19 mouse cellular contexts compared by ENCODE assay signal in genomic region chr16:31035651-31036245, GRCm38 (mm10). TPM values are rescaled to one million over a fixed set of nuclear protein-coding genes. Genes with fewer than 3 reads are reported as not detected.
DNase-seq lines count a peak whose midpoint lies in the region; ATAC-seq and TF ChIP-seq lines count a peak whose summit lies in the region.
"Had no signal": no experiment of that assay in that cellular context is flagged by ENCODE, and none has a peak within 500 bp of the region (broad histone marks: within the 10 kb centered on the region; RNA-seq: fewer than 3 reads in every experiment).

No protein-coding gene starts in this region.

- peaks cover 10% of the 10 kb centered on the region for H3K4me1 ChIP-seq in lung, postnatal 0 days (ENCODE audit: insufficient read depth, low read depth, low read length)
- peaks cover 42% of the 10 kb centered on the region for H3K4me1 ChIP-seq in embryonic facial prominence, embryonic 13.5 days

- no peaks in the 10 kb centered on the region for H3K9me3 ChIP-seq in lung, postnatal 0 days (ENCODE audit: low read length)
- H3K9me3 ChIP-seq in embryonic facial prominence, embryonic 13.5 days: no peaks in the 10 kb centered on the region
- H3K9me3 ChIP-seq: G1E; hindbrain, embryonic 15.5 days had no signal

- no peak overlapping the region for H3K4me2 ChIP-seq in lung, postnatal 0 days (replicated peaks; ENCODE audit: low read depth, low read length)
- no peak overlapping the region for H3K4me2 ChIP-seq in embryonic facial prominence, embryonic 13.5 days
- H3K4me2 ChIP-seq in myocyte (ENCODE audit: low read depth): no peak overlapping the region
- H3K4me2 ChIP-seq: hindbrain, embryonic 15.5 days; midbrain, embryonic 13.5 days had no signal

- H3K79me2 ChIP-seq in myocyte (ENCODE audit: control insufficient read depth, insufficient read depth): no peaks in the 10 kb centered on the region

- DNase-seq in heart, adult 11 months: peak; percentile 75
- DNase-seq in heart, adult 18-20 months: no peak
- peak; percentile 60 for DNase-seq in lung, postnatal 0 days (ENCODE audit: low spot score)
- no peak for DNase-seq in lung, postnatal 36 days
- DNase-seq in cerebellum, adult 18-20 months: no peak
- DNase-seq in urinary bladder, adult 18-20 months (ENCODE audit: low spot score in 2 of 2): no peak
- DNase-seq: adrenal gland, postnatal 14 days; cerebellum, adult 9-11 months; gastrocnemius, adult 2 months; heart, postnatal 14 days; kidney, adult 11 months; kidney, postnatal 25 days; left cerebral cortex, postnatal 4 days; lung, postnatal 14 days had no signal

- no peak overlapping the region for H3K9ac ChIP-seq in lung, postnatal 0 days (replicated peaks; ENCODE audit: low read depth)
- H3K9ac ChIP-seq in embryonic facial prominence, embryonic 13.5 days: no peak overlapping the region
- H3K9ac ChIP-seq: hindbrain, embryonic 15.5 days; midbrain, embryonic 13.5 days had no signal

- no peak for TF ChIP-seq POLR2A in myocyte (IDR thresholded peaks at IDR 0.05; ENCODE audit: insufficient read length, low read depth)

- no peak overlapping the region for H3ac ChIP-seq in myocyte (ENCODE audit: control insufficient read depth, insufficient read length)

- no peak overlapping the region for H3K4me3 ChIP-seq in lung, postnatal 0 days (ENCODE audit: low read depth, low read length)
- H3K4me3 ChIP-seq in embryonic facial prominence, embryonic 13.5 days: no peak overlapping the region
- no peak overlapping the region for H3K4me3 ChIP-seq in myocyte
- H3K4me3 ChIP-seq: gastrocnemius, adult 2 months; hindbrain, embryonic 15.5 days; midbrain, embryonic 13.5 days had no signal

- 66% methylated on average over 8 of the region's 8 CpGs for WGBS in lung, postnatal 0 days
- 54% methylated on average over 8 of the region's 8 CpGs for WGBS in embryonic facial prominence, embryonic 13.5 days

- H3K36me3 ChIP-seq in lung, postnatal 0 days (ENCODE audit: insufficient read depth, low read length): no peaks in the 10 kb centered on the region
- H3K36me3 ChIP-seq in embryonic facial prominence, embryonic 13.5 days: no peaks in the 10 kb centered on the region
- H3K36me3 ChIP-seq in myocyte (ENCODE audit: control insufficient read depth, insufficient read depth): no peaks in the 10 kb centered on the region
- H3K36me3 ChIP-seq: hindbrain, embryonic 15.5 days; midbrain, embryonic 13.5 days had no signal

- no peaks in the 10 kb centered on the region for H3K27me3 ChIP-seq in lung, postnatal 0 days (replicated peaks; ENCODE audit: insufficient read depth, low read length)
- H3K27me3 ChIP-seq in embryonic facial prominence, embryonic 13.5 days: no peaks in the 10 kb centered on the region
- no peaks in the 10 kb centered on the region for H3K27me3 ChIP-seq in myocyte (ENCODE audit: control insufficient read depth, insufficient read depth, insufficient read length)
- H3K27me3 ChIP-seq: hindbrain, embryonic 15.5 days; midbrain, embryonic 13.5 days had no signal

- TF ChIP-seq EP300 in lung, postnatal 0 days (IDR thresholded peaks at IDR 0.05): 0 out of 2 replicates have a peak, but pooled peaks have one; percentile 22

- peak; percentile 63; the same call in 1 of the 2 replicates for ATAC-seq in lung, postnatal 0 days
- ATAC-seq in embryonic facial prominence, embryonic 13.5 days (ENCODE audit: insufficient number of reproducible peaks, insufficient read depth, low FRiP score, low TSS enrichment, low read depth): 0 out of 2 replicates have a peak, but pooled peaks have one; percentile 20
- ATAC-seq: midbrain, embryonic 13.5 days had no signal

- no peak for TF ChIP-seq CTCF in lung, postnatal 0 days (IDR thresholded peaks at IDR 0.05)

- no peak overlapping the region for H3K27ac ChIP-seq in lung, postnatal 0 days (ENCODE audit: low read length)
- peak overlapping the region; percentile 72 for H3K27ac ChIP-seq in embryonic facial prominence, embryonic 13.5 days
- H3K27ac ChIP-seq: gastrocnemius, adult 2 months; hindbrain, embryonic 15.5 days; midbrain, embryonic 13.5 days had no signal

TF ChIP-seq in myocyte, 11 proteins besides CTCF, POLR2A, EP300 and RAD21:
- TF ChIP-seq MAX (IDR thresholded peaks at IDR 0.05; ENCODE audit: low read depth): no peak
- peak; percentile 35 to 59 (median 44) for TF ChIP-seq MYOD1 (IDR thresholded peaks at IDR 0.05; ENCODE audit: control insufficient read depth in 1 of 3, insufficient read length in 2 of 3, low read depth in 2 of 3)

RNA-seq across cellular contexts. Expression of gene Xxylt1, which starts 45.5 kb away (rescaled TPM):
- total RNA-seq in heart, adult 18-20 months (2021): 10 to 100 TPM; 10.2 to 10.9 TPM
- 8.0 and 8.2 TPM in 2 replicates for polyA plus RNA-seq in lung, postnatal 0 days (2015; fragmentation: Nextera tagmentation; extraction: Ambion mirVana)
- polyA plus RNA-seq in embryonic facial prominence, embryonic 13.5 days (2015; fragmentation: Nextera tagmentation; extraction: Ambion mirVana): 22.4 and 22.5 TPM in 2 replicates
- 7.6 TPM for polyA plus RNA-seq in myocyte (2012; fragmentation: generic; extraction: Trizol)

Comparison
In these comparisons a context has a peak if more than half of its experiments do, and no peak if none do; other contexts are left out.
1. DNase-seq: peak in heart, adult 11 months (single experiment) and lung, postnatal 0 days (single experiment); none in heart, adult 18-20 months (0 of 2), lung, postnatal 36 days (single experiment), cerebellum, adult 18-20 months (0 of 2) and urinary bladder, adult 18-20 months (0 of 2).